Mouse (Mus musculus) urinary bladder, postnatal 4 days (tissue): ENCODE results near the gene Larp6.

ENCODE experiments used
- DNase-seq, 2 experiments: peaks; one replicate each; pipeline ENCODE4 v3.0.0; 2021 to 2022; ENCODE audit warnings: low spot score in 2 of 2

The Larp6 gene

GRCm38 (mm10) chr9:60714191-60714590, 1.4 kb downstream of the Larp6 start:
- DNase-seq: no peak

GRCm38 (mm10) chr9:60715271-60715670, 2.5 kb downstream of the Larp6 start:
- no peak for DNase-seq

DNA sequence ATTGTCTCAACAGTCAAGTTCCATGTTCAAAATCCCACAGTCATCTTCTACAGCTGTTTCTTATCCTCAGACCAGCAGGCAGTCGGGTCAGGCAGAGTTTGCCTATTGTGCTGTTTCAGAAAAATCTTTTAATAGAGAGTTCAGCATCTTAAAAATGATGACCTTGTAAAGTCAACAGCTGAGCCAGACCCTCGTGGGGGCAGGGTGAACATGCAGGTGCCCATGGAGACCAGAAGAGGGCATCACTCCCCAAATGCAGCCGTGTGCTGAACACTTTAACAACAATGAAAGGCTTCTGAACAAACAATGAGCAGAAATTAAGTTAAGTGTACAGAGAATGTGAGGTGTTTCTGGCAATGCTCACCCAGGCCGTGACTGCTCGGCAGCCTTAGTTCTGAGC, 3.0 kb downstream of the Larp6 start:
- DNase-seq: no peak

DNA sequence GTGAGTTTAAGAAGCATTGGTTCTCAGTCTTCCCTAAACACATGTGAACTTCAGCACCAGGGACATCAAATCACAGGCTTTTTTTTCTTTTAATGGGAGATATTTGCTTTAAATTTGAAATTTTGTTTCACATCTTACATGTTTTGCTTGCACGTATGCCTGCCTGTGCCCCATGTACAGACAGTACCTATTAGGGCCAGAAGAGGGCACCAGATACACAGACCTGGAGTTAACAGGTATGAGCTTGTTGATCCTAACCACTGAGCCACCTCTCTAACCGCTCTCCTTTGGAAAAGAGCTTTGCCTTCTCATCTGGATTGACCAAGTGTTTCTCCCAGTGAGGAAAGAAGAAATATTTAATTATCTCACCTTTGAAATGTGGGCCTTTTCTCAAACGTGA, 5.5 kb downstream of the Larp6 start:
- no peak for DNase-seq

DNA sequence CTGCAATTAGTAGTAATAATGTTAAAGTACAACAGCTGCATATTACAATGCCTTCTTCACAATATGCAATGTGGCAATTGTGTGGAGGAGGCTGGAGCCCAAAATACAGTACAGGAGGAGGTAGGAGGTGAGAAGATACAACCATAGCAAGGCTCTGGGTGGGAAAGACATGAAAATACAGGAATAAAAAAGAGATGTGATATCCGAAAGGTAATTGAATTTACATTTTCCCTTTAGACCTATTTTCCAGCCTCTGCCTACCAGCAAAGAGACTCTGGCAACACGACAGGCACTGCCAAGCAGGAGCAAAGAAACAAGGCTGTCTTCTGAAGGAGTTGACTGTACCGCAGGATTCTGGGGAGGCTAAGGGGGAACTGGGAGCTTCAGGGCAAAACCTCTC, 6.9 kb downstream of the Larp6 start:
- no peak for DNase-seq

DNA sequence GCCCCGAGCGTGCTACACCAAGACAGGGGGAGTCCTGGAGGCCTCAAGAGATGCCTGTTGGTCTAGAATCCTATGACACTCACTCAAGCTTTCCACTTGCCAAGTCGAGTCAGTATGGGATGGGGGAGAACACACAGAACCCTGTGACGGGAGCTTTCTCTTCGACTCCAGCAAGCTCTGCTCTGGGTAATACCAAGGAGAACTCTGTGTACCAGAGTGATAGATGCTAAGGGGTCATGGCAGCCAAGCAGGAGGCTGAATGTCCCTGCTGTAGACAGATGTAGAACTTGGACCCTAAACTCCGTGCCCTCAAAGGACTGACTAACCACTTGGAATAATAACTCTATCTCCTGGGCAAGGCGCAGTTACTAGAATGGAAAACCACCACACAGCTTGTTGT, 12.2 kb downstream of the Larp6 start:
- DNase-seq: no peak

DNA sequence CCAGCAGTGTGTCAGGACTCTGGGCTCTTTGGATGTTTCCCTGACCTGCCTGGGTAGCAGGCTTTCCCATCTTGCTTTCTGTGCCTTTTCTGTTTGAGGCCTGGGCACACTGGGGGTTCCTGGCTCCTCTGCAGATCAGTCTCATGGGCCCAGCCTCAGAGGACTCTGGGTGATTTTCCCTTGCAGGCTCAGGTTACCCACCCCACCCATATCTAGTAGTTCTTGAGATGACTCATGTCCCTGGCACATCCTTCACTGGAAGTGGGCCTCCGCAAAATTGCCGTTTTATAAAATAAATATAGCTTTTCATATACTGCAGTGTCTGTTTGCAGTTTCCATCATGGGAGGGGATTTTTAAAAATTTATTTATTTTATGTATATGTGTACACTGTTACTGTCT, 21.5 kb downstream of the Larp6 start:
- no peak for DNase-seq

DNA sequence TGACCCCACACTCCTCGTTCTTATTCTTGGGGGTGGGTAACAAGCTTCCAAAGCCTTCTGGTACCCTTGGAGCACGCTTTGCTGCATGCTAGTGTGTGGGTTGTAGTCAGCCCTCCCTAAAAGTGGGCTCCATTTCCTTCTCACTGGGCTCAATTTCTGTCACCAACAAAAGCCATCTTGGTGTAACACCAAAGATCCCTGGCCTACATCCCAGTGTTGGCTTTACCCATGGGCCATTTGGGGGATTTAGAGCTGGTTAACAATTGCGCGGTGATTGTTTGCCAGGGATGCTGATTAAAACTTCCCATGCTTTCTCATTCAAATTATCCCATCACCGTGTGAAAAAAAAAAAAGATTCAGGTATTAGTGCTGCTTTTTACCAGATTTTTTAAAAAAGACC, 26.3 kb downstream of the Larp6 start:
- DNase-seq: no peak

DNA sequence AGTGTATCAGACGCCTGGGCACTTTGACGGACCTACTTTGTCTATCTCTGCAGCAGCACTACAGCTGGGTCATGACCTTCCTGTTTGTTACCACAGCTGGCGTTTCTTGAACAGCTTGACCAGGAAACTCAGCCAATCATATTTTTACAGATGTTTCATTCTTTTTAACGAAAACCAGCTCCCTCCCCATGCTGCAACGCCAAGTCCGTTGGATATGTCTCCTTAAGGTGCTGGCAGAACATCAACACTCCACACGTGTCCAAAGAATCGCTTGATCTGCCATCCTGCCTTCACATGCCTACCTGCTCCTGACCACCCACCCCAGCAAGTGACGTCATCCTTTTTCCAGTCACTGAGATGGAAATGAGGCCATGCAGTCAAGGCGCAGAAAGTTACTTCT, 28.6 kb downstream of the Larp6 start:
- DNase-seq: no peak

DNA sequence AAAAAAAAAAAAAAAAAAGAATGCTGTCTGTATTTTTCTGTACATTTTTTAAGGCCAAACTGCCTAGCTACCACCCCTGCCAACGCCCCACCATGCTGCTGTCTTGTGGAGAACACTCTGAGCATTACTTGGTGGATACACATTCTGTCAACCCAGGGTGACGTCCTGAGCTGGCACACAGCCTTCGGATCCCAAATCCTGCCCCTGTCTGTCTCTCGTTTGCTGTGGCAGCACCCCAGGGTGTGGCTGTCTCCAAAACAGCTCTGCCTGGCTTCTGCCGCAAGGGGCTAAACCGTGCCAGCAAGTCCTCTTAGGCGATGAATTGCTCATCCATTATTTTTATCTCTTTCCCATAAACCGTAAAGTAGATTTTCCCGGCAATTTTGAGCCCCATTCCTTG, 29.7 kb downstream of the Larp6 start:
- DNase-seq: no peak

DNA sequence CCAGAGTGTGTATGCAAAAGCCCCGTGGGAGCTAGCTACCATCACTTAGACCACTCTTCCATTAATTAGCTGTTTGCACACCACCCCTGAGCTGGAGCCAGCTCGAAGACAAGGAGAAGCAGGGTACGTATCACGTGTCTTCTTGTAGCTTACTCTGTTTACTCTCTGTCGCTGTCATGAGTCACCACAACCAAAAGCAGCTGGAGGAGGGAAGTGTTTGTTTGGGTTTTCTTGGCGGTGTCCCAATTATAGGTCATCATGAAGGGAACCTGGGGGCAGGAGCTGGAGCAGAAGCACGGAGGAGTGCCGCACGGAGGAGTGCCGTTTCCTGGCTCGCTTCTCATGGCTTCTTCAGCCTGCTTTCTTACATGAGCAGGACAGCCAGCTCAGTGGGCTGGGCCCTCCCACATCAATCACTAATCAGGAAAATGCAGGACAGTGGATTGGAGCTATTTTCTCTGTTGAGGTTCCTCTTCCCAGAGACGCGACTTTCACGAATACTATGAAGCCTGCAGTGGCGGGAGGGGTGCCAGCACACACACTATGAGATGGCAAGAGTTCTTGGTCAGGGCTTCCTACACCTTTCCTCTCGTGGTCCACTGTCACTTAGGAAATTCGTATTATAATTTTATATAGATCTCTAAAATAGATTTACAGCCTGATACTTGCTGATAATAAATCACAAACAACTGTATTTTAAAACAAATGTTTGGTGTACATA, 30.6 kb downstream of the Larp6 start:
- peak in 1 of 2 experiments; percentile 35 for DNase-seq

- no peak for DNase-seq
These were observed 31.6 kb downstream of the Larp6 start for GRCm38 (mm10) chr9:60744171-60744969.

- DNase-seq: no peak
These were observed 32.2 kb downstream of the Larp6 start for GRCm38 (mm10) chr9:60744971-60745370.

DNA sequence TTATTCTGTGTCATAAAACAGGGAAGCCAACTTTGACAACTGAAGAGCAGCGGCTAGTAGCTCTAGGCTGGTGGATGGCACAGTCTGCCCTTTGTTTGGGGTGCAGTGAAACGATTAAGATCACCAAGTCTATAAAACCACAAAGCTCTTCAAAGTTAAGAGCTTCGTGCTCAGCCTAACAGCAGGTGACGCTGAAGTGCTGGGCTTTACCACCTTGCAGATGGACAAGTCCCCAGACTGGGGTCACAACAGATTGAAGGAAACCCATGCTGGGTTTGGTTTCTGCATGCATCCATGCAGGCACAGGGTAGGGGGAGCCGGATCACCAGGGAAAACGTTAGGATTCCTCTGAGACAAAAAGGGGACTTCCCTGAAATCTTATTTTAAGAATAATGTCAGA, 33.8 kb downstream of the Larp6 start:
- DNase-seq: no peak

- no peak for DNase-seq
These were observed 34.9 kb downstream of the Larp6 start for GRCm38 (mm10) chr9:60747672-60748071.

GRCm38 (mm10) chr9:60748191-60748590, 35.4 kb downstream of the Larp6 start:
- DNase-seq: no peak

DNA sequence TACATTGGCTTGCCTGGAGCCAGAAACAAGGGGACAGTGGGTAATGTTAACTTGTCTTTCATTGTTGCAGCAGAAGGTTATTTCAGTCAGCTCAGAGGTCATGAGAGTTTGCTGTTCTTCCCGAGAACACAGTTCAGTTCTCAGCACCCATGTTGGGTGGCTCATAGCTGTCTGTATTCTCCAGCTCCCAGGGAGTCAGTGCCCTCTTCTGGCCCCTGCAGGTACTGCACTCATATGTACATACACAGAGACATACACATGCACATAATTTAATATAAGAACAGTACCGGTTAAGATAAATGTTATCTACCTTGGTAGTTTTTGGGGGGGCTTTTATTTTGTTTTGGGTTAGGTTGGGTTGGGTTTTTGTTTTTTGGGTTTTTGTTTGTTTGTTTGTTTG, 36.3 kb downstream of the Larp6 start:
- no peak for DNase-seq

DNA sequence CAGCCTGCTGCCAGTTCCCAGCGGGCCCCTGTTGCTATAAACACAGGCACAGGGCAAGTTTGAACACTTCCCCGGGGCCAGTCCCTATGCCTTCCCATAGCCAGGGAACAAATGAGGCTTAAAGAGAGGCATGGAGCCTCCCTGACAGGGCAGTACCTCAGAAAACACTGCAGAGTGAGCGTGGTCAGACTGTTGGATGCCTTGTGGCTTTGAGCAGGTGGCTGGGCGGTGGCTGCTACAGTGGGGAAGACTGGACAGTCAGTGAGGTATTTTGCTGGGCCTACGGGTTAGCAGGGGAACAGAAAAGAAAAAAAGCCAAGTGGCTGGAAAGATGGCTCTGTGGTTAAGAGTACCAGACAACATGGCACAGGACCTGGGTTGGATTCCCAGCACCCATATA, 38.3 kb downstream of the Larp6 start:
- DNase-seq: no peak

DNA sequence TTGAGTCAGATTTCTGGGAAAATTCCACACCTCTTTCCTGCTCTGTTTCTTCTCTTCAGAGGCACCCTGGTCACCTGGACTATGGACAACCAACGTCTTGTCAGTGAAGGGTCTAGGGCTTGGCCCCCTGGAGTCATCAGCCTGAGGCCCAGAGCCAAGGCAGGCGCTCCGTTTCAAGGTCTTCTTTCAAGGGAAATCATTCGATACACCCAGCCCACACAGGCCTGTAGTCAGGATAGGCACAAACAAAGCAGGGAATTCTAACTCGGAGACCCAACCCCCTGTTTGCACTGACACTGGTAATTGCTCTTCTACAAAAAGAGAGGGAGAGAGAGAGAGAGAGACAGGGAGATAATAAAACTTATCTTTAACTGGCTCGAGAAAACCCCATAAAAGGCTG, 39.2 kb downstream of the Larp6 start:
- DNase-seq: no peak

DNA sequence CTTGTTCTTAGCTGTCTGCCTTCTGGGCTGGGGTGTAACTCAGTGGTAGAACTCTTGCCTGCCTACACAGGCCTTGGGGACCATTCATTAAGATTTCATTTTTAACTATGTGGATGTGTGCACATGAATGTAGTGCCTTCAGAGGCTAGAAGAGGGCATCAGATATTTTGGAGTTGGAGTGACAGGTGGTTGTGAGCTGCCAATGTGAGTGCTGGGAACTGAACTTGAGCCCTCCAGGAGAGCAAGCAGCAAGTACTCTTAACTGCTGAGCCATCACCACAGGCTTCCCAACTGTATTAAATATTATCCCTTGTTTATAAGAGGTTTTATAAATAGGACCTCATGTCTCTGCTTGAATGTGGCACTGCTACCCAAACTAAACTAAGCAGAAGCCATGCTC, 39.8 kb downstream of the Larp6 start:
- no peak for DNase-seq

DNA sequence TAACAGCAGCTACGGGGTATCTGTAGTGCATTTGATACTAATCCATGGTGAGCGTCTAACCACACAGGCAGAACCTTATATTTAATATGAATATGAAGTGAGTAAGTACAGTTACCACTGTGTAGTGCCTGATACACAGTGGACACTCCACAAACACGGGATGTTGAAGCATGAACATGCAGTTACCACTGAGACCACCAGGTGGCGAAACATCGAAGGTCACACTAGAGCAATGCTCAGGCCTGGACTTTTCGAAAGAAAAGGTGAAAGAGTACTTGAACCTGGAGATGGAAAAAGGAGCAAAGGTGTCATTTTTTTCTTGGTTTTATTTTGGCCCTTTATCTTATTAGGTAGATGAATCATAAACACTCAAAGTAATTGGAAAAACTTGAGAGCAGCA, 43.5 kb downstream of the Larp6 start:
- DNase-seq: peak; percentile 43 to 79

GRCm38 (mm10) chr9:60756866-60757740, 44.3 kb downstream of the Larp6 start:
- no peak for DNase-seq
